Mouse (Mus musculus) gastrocnemius, postnatal 25 days (tissue): ENCODE measurements around the gene Gm12216. TPM values are rescaled to one million over a fixed set of nuclear protein-coding genes. Genes with fewer than 3 reads are reported as not detected.
A peak's percentile ranks its signal among the peaks of the same experiment; 100 is the strongest.
"Not testable (repeated sequence)": the region's sequence is repeated elsewhere in the genome, so short reads cannot be mapped to it uniquely, and the experiment has no call there.

Experiments used
- DNase-seq: peaks from one replicate; pipeline ENCODE4 v3.0.0; 2022
- total RNA-seq, 2 experiments: library from RNA; stranded (reverse); gene quantifications; 1 replicate in 1 of 2; 2 replicates in 1 of 2; pipeline ENCODE4 v1.2.3; 2021

Gm12216 gene
- total RNA-seq, 2 experiments from 2014 or later: 2.0 TPM

DNA sequence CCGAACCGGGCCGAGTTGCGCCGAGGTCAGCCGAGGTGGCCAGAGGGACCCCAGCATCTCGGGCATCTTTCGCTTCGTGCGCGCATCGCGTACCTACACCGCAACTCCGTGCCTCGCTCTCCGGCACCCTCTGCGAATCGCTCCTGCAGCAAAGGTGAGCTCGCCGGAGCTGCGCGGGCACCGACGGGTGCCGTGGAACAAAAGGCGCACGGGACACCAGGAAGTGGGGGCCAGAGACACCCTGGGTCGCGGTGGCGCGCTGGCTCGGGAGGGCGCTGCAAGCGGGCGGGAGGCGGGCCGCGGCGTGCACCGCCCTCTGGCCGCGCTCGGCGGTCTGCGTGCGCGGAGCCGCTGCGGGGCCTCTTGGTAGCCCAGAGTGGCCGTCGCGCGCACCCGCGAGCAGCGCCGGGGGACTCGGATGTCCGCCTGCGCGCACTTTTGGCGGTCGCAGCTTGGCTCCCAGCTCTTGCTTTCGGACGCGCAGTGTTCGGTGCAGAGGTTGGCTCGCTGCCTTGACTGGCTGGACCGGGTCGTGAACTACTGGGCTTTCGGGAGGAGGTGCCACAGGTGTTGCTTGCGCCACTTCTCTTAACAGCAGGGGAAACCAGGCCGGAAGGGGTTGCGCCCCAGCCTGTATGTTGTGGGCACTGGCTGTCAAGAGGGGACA lies 88.8 kb downstream of the Gm12216 start:
- peak; percentile 84 for DNase-seq

DNA sequence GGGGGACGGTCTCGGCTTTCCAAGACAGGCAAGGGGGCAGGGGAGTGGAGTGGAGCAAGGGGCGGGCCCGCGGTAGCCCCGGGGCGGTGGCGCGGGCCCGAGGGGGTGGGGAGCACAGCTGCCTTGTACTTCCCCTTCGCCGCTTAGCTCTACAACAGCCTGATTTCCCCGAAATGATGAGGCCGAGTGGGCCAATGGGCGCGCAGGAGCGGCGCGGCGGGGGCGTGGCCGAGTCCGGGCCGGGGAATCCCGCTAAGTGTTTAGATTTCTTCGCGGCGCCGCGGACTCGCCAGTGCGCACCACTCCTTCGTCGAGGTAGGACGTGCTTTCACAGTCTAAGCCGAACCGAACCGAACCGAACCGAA lies 89.3 kb downstream of the Gm12216 start, which contains the start of gene Irf1:
Gene Irf1, plus strand, starts transcription at position 255 of the 365 bp plus-strand sequence.
- peak; percentile 96 for DNase-seq

DNA sequence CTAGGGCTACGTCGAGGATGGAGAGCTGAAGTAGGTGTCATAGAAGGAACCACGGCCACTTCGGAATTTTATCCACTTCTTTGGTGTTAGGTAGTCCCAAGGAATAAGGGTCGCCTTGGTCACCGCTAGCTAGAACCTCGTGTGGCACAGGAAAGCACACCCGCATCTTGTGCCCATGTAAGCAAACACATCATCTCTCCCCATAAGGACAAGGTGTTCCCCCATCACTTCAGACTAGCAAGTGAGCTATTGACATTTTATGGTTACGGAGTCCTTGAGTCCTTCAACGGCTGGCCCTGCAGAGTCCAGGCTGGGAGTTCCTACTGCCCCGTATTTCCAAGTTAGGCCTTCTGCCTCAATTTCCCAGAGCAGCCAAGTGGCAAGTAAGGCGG lies 89.9 kb downstream of the Gm12216 start:
- DNase-seq: no peak

DNA sequence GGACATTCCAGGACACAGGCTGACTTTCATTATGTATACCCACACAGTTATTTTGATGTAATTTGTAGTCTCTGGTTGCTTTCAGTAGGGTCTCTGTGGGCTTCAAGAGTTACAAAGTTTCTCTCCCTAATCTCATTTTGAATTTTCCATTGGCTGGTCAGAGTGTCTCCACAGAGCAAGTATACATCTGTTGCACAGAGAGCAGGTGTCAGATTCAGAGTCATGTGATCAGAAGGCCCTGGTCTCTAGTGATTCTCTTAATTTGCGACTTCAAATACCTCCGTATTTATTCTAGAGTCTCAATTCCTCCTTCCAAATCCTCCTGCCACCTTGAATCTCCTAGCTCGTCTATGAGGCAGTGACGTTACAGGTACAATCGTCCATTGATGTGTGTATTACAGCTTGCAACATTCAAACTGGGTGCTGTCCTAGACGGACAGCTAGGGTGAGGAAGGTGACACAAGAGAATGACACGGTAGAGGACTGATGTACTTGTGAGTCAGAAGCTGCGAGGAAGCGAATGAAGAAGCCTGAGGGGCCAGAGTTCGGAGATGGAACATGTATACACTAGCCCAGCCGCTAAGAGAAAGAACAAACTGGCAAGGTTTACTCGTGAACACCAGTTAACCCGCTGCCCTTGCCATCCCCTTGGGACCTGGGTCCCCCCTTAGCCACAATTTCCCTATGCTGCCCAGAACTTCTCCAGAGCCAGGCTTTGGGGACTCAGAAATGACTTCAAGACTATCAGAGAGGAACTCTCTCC lies 90.5 kb downstream of the Gm12216 start:
- no peak for DNase-seq

DNA sequence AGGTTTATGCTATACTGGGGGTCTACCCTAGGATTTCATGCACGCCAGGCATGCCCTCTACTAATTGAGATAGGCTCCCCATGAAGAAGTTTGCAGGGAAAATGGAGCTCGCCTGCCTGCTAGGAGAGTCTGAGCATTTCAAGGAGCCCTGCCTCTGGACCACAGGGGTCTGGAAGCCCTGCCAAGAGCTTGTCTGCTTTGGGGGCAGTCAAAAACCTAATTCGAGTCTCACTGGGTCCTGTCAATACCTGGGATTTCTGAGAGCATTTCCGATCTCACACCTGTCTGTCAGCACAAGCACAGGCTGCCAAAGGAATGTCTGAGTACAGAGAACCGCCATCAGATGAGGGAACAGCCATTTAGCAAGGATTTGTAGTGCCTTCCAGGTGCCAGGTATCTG lies 94.5 kb downstream of the Gm12216 start:
- DNase-seq: no peak

DNA sequence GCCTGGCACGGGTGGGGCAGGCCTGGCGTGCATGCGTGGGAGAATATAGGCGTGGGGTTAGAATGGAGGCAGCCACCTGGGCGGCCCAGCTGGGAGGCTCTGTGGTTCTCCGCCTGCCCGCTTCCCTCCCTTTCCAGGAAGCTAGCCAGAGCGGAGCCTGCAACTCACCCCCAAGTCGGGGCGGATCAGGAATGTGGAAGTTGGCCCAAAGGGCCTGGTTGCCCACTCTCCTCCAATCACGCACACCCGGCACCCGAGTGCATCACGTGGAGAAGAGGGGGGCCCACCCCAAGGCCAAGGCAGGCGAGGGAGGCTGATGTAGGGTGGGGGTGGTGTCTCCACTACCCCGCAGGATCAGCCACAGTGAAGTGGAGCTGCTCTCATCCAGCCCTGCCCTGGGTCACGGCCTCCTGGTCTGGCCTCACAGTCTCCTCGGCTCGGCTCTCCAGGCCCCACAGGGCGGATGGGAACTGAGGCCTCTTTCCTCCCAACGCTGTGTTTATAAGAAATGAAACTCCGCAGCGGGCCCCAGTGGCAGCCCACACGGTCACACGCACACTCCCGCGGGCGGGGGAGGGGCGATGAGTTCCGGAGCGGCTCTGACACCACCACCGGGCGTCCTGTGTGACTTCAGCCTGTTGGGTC lies 95.4 kb downstream of the Gm12216 start:
- peak; percentile 93 for DNase-seq

DNA sequence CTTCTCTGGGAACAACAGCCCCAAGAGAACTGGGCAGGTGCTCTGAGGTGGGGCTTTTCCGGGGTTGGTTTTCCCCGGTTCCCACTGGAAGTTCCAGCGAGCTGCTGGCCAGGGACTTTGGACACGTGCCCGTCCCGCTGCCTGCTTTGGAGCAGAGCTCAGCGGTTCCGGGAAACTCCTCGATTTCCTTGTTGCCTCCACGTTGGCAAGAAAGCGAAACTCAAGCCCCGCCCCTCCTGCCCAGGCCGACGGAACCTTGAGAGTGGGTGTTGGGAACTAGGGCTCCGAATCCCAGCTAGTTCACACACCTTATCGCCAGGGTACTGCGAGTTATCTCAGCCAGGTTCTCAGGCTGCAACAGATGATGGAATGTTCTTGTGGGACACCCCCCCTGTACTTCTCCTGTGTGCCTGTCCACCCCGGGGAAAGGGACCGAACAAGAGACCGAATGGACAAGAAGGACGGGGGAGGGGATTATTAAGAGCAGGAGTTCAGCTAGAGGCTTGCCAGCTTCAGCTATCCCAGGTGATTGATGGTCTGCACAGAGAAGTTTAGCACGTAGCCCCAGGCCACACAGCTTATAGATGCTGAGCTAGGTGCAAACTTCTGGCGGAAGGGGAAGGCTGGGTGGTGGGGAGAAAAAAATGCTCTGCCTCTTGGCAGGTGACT lies 96.1 kb downstream of the Gm12216 start:
- DNase-seq: peak; percentile 82

DNA sequence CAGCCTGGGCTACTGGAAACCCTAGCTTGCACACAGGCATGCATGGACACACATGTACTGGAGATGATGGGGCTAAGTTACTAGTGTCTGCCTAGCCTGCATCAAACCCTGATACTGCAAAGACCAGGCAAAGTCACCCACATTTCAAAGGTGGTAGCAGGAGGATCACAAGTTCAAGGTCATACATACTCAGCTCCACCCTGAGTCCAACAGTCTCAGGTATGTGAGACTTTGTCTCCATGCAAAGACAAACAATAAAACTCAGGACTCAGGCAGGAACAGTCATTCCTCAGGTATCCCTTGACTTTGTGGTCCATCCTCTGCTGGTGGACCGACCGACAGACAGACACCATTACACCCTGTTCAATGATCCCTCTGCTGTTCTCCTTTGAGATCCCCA lies 96.6 kb downstream of the Gm12216 start:
- DNase-seq: no peak

DNA sequence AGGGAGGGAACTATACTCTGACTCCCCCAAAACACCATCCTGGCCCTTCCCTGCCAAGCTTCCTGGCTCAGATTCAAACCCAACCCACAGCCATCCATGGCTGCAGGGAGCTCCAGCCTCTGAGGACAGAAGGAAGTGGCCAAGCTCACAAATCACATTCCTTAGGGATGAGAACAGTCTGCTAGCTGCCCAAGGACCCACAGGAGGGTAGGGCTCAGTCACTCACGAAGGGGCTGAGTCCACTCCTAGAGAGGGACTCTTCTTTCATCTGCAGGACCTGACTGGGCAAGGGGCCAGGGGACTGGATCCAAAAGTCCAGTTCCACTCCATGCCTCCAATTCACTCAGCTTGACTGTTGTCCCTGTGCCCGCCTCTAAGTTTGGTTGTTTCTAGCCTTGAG lies 97.2 kb downstream of the Gm12216 start:
- peak; percentile 64 for DNase-seq

DNA sequence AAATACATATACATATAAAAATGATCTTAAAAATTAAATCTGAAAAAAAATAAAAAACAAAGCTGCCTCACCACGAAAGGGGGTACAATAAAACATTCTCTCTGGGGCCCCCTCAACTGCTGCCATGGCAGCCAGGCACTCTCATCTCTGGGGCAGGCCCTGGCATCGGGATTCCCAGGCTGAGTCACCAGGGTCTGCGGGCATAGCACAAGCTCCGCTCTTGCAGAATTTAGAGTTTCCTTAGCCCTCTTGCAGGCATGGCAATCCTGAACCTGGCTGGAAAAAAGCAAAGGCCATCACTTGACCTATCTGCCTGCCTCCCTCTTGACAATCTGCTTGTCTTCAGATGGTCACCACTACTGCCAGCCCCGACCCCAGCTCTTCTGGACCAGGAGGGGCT lies 97.8 kb downstream of the Gm12216 start:
- DNase-seq: no peak

DNA sequence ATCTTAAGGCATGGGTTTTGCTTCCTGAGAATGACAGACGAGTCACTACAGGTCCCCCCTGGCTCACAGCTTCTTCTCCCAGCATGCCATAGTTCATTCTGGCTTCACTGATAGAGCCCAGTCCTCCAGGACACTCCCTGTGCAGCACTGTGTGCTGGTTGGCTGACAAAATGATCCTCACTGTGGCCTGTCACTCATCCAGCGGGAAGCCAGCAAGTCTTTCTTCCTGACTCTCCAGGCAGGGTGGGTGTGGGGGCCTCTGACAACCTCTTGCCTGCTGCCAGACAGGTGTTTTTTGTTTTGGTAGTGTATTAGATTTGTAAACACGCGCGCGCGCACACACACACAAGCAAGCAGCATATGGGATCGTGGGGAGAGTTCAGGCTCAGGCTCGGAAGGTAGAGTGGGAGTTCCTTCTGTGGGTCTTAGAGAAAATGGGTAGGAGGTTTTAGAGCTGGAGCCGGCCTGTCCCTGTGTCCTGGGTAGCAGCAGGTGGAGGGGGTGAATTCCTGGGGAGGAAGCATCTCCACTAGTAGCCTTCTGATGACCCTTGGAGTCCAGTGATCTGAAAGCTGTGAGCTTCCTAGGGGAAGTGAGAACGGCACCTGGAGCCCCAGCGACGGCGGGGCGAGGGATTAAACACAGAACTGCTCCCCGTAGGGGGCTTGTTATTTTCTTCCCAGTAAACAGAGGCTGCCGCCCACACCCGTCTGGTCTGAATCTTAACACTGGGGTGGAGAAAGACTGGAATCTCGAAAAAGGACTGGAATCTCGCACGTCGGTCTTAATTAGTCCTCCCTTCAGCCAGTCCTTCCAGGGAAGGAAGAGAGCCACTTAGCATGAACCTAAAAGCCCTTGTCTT lies 99.3 kb downstream of the Gm12216 start:
- no peak for DNase-seq

DNA sequence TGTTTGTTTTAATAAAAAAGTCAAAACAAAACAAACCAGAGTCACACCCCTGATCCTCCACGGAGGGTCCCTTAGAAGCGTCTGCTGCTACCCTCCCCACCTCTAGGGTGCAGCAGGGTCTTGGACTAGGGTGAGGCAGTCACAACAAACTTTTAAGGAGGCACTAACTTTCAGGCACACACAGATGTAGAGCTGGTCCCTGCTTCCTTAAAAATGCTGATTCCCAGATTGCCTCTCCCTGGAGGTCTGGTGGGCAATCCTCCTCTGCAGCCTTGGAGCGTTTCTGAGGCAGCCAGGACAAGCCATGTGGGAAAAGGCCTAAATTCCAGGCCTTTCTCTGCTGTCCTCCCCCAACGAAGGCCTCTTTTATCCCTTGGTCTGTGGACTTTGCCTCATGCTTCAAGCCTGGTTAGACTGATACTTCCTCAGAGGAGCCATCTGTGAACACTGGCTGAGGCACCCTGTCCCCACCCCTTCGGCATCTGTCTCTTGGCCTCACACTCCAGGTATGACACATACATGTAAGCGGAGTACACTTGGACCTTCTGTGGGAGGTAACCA lies 100.2 kb downstream of the Gm12216 start:
- peak; percentile 54 for DNase-seq

DNA sequence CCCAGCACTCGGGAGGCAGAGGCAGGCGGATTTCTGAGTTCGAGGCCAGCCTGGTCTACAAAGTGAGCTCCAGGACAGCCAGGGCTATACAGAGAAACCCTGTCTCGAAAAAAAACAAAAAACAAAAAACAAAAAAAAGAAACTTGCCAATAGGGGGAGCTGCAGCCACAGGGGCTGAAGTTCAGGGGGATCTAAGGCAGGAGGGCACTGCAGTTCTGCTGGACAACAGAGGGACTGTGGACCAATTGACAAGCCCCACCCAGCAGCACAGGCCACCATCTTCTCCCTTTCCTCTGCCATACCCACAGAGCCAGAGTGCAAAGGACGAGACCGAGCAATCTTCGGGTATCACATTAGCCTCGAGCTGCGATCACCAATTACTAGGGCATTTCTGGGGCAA lies 101.0 kb downstream of the Gm12216 start:
- not testable (repeated sequence) for DNase-seq

DNA sequence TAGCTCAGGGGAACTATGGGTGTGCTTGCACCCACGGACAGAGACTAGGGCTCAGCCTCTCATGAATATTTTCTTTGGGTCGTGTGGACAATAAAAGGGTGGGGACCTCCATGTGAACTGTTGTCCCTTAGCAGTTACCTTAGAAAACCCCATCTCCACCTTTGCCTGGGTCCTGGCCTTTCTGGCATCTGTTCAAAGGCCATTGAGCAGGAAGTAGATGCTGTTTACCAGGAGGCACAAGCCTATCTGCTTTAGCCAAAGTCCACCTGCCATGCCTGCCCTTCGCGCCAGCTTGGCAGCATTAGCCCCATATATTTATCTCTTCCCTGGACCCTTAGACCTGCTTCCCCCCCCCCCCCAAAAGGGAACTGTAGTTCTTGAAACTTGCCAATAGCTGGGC lies 101.4 kb downstream of the Gm12216 start:
- DNase-seq: no peak

DNA sequence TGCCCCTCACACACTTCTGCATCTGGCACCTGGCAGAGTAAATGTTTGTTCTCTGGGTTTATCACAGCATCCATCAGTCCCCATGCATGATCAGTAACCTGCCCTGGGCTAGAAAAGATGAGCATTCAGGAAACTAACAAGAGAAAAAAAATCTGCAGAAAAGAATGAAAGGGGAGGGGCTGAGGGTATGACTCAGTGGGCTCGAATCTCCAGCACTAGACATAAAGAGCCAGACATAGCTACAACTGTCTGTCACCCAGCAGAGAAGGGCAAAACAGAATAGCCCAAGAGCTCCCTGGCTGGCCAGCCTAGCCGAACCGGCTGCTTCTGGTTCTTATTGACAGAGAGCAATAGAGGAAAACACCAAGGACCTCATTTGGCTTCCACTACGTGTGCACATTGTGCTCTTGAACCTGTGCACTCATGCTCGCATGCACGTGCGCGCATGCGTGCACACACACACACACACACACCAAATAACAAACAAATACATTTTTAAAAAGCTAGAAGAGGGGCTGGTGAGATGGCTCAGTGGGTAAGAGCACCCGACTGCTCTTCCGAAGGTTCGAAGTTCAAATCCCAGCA lies 104.0 kb downstream of the Gm12216 start:
- no peak for DNase-seq

DNA sequence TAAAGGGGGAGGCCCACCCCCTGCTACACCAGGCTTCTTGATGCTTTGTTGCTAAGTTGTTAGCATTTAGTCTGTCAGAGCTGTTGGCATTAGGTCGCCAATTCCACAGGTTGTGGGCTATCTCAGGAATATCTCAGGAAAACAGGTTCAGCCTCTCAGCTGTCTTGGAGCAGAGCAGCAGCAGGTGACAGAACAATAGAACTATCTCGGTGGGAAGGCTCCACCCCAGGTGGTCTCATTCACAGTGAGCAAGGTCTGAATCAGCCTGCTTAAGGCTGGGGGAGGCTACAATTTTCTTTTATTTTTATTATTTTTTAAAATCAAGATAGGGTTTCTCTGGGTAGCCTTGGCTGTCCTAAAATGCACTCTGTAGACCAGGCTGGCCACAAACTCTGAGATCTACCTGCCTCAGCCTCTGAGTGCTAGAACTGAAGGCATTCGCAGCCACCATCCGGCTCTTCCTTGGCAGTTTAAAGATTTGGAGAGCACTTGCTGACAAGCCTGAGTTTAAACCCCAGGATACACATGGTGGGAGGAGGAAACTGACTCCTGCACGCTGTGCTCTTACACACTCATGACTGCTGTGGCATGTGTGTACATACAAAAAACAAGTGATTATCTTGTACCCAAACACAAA lies 109.2 kb downstream of the Gm12216 start:
- no peak for DNase-seq

DNA sequence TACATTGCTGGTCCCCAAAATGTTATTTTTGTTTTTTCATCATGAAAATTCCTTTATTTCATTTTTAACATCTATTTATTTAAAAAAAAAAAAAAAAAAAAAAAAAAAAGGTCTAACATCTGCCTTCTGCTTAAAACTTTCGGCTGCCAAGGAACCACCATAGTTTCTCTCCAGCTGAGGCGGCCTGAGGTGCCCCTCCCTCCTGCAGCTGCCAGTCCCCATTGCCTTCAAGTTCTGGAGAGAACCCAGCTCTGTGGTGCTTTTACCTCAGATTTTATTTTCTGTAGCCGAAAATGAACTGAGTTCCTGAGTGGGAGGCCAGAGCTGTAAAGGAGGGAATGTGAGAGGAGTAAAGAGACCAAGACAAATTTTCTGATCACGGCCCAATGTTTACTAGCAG lies 109.8 kb downstream of the Gm12216 start:
- no peak for DNase-seq

DNA sequence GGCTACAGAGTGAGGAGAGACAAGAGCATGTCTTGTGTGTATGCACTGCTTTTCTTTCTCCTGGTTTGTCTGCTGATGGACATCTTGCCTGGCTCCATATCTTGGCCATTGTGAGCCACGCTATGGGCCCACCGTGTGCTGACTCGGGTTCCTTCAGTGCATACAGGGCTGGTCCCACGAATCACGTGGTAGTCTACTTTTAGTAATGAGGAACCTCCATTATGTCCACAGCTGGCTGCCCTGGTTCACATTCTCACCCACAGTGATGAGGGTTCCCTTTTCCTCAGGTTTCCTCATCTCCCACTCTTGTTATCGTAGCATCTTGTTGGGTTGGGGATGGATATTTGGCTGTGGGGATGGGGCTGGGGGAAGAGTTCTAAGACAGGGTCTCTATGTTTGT lies 110.4 kb downstream of the Gm12216 start:
- no peak for DNase-seq

DNA sequence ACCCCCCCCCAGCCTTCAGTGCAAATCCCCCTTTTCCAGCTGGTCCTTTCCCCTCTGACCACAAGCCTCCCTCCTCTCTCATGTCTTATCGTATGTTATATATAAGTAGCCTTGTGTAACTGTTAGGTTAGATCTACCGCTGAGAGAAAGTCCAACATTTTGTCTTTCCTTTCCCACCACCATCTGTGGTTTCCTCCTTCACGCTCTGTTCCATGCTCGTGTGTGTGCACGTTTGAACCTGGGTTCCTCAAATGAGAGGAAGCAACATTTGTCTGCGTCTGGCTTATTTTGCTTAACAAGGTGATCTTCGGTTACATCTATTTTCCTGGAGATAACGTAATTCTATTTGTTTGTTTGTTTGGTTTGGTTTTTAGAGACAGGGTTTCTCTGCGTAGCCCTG lies 111.1 kb downstream of the Gm12216 start:
- DNase-seq: no peak

DNA sequence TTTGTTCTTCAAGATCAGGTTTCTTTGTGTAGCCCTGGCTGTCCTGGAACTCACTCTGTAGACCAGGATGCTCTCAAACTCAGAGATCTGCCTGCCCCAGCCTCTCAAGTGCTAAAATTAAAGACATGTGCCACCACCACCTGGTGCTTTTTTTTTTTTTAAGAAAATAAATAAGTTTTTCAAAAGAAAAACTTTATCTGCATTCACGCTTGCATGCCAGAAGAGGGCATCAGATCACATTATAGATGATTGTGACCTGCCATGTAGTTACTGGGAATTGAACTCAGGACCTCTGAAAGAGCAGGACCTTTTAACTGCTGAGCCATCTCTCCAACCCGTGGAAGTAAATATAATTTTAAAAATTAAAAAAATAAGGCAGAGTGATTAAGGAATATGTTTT lies 113.8 kb downstream of the Gm12216 start:
- no peak for DNase-seq

DNA sequence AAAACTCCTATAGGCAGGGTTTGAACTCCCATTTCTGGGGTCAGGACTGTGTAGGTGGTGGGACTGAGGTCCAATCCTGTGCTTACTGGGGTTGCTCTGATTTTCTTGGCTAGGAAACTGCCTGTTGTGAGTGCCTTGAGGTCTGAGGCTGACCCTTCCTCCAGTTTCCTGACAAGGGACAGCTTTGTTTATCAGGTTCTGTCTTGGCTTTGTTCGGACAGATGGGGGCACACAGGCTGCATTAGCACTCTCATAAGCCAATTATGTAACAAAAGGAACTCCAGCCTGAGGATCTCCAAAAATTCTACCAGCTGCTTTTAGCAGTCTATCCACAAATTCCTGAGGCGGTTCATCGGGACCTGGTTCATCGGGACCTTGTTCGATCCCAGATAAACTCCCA lies 116.7 kb downstream of the Gm12216 start:
- DNase-seq: no peak
